Mouse (Mus musculus) lung, adult 2 months (tissue): ENCODE data around the gene Atoh8. TPM values are rescaled to one million over a fixed set of nuclear protein-coding genes. Genes with fewer than 3 reads are reported as not detected.
A peak's percentile ranks its signal among the peaks of the same experiment; 100 is the strongest.

ENCODE experiments used
- DNase-seq: peaks from one replicate; pipeline ENCODE4 v3.0.0; 2022
- H3K4me1 ChIP-seq: fragments of 200-500 bp; 2 replicates; pipeline ENCODE4 v1.6.1; 2011; ENCODE audit warnings: low read length; ENCODE audit not compliant: control insufficient read depth, insufficient read depth
- H3K4me3 ChIP-seq: fragments of 200-500 bp; replicated peaks from 2 replicates; pipeline ENCODE3; 2011; ENCODE audit warnings: low read depth, mild to moderate bottlenecking, control low read depth, low read length; ENCODE audit errors: extremely low read depth
- CTCF ChIP-seq: fragments of 200-500 bp; IDR thresholded peaks from 2 replicates; pipeline ENCODE4 v1.5.1; 2011; ENCODE audit warnings: mild to moderate bottlenecking, low read length, control low read depth; ENCODE audit not compliant: insufficient read depth
- POLR2A ChIP-seq: fragments of 200-500 bp; IDR thresholded peaks from 2 replicates; pipeline ENCODE4 v1.6.1; 2011; ENCODE audit warnings: low read depth, mild to moderate bottlenecking, control low read depth, low read length, borderline replicate concordance; ENCODE audit errors: extremely low read depth
- WGBS: fragments of 180-500 bp; shearing (Covaris S2); methylation state at CpG from one replicate; pipeline ENCODE4 v1.1.7; 2018; 5-methylcytosine and 5-hydroxymethylcytosine counted together
- polyA plus RNA-seq: library from polyadenylated mRNA; depleted of rRNA; stranded (reverse); fragments of >200 nt; gene quantifications from 2 replicates; pipeline ENCODE4 v1.2.3, GENCODE M21; 2012

Atoh8 gene
- polyA plus RNA-seq, 1 experiment: 26.4 TPM

DNA sequence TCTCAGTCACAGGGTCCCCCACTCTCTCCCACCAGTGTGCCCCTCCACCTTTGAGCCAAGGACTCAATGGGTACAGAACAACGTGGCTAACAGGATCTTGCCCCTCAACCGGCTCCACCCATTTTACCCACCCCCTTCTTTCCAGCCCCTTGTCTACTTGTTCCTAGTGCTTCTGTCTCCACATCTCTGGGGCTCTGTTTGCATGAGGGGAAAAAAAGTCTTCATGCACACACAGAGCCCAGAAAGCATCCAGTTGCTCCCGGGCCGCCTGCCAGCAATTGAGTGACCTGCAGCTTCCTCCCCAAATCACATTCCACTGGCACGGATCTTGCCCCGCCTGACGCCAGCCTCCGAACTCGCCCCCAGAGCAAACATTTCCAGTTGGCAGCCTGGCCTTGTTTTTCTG is 8.8 kb upstream of the Atoh8 start:
- 16% methylated on average over 9 of the region's 9 CpGs for WGBS
- peak; percentile 91 for DNase-seq
- H3K4me1 ChIP-seq: peaks cover 28% of the 10 kb centered on the region
- TF ChIP-seq CTCF (no peak), POLR2A (no peak)
- no peak overlapping the region for H3K4me3 ChIP-seq

DNA sequence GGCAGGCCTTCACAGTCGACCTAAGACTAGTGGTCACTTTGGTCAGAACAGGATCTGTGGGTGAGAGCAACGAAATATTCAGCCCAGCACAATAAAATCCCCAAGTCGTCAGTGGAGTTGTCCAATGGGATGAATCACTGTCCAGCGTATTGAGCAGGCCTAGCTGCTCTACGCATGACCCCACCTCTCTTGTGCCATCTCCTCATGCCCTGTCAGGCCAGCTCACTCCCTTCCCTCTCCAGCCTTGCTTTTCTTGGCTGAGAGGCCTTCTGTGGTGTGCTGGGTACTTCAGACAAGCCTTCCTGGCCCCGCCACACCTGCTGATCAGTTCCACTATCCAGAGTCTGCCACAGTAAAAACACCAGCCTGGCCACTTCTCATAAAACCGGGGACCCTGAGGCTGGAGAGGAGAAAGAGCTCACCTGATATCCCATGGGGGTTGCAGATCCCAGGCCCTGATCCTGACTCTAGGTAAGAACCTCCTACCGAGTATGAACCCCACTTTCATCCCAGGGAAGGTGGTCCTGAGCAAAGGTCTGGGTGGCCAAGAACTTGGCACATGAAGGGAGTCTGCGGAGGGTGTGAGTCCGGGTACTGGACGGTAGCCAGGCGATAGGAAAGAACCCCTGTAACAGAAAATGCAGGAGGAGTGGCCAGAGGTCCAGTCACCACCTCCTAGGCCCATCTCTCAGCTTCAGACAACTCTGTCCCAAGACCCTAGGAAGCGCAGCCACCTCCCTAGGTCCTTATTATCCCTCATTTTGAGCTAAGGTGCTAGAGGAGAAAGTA is 7.3 kb upstream of the Atoh8 start:
- WGBS: 74% methylated on average over 13 of the region's 13 CpGs
- TF ChIP-seq CTCF: no peak
- no peak for TF ChIP-seq POLR2A
- Histone ChIP-seq H3K4me1 (peaks cover 28% of the 10 kb centered on the region), H3K4me3 (no peak overlapping the region)
- DNase-seq: no peak

GRCm38 (mm10) chr6:72241843-72242154 is 6.4 kb upstream of the Atoh8 start:
- Histone ChIP-seq H3K4me1 (peaks cover 28% of the 10 kb centered on the region), H3K4me3 (no peak overlapping the region)
- TF ChIP-seq CTCF (no peak), POLR2A (no peak)

DNA sequence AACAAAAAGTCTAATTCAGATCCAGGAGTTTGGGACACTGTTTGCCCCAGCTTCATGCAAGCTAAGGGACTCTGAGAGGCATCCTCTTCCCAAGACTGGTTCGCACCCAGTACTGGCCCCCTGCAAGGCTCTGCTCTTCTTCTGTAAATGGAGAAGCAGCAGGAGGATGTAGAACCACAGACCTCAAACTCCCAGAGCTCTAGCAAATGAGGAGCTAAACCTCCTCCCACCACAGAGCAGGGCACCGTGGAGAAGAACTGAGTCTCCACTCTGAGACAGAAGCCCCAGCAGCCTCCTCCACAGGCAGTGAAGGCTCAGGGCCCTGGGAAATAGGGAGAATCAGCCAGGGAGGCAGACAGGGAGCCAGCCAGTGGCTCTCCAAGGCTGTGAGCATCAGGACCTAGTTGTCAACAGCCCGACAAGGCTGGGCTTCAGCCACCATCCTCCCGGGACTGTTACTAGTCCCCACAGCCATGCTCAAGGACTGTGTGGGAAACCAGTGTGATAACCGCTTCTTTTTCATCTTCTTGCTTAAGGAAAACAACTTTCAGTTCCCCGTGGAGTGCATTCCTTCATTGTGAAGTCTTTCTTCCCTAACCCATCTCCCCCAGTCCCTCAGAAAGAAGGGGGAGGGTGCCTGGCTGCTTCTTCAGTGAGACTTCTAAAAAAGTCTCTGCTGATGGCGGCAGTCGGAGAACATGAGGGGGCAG is 5.9 kb upstream of the Atoh8 start:
- TF ChIP-seq CTCF (no peak), POLR2A (no peak)
- H3K4me1 ChIP-seq: peaks cover 24% of the 10 kb centered on the region
- 43% methylated on average over 8 of the region's 8 CpGs for WGBS
- no peak overlapping the region for H3K4me3 ChIP-seq
- no peak for DNase-seq

More at GRCm38 (mm10) chr6:72241843-72242154, 6.4 kb upstream of the Atoh8 start:
- 53% methylated on average over 8 of the region's 8 CpGs for WGBS
- no peak for DNase-seq

GRCm38 (mm10) chr6:72240042-72240441 is 4.7 kb upstream of the Atoh8 start:
- peaks cover 19% of the 10 kb centered on the region for H3K4me1 ChIP-seq
- TF ChIP-seq POLR2A (no peak), CTCF (no peak)
- H3K4me3 ChIP-seq: no peak overlapping the region
- 63% methylated on average over 2 of the region's 2 CpGs for WGBS
- no peak for DNase-seq

GRCm38 (mm10) chr6:72237035-72237434 is 1.7 kb upstream of the Atoh8 start:
- TF ChIP-seq POLR2A (no peak), CTCF (peak; percentile 85)
- WGBS: 3% methylated on average over 5 of the region's 5 CpGs
- H3K4me3 ChIP-seq: no peak overlapping the region
- peak; percentile 87 for DNase-seq
- peaks cover 9% of the 10 kb centered on the region; the same call in 1 of the 2 replicates for H3K4me1 ChIP-seq

- Histone ChIP-seq H3K4me3 (peak overlapping the region; percentile 70), H3K4me1 (peaks cover 9% of the 10 kb centered on the region; the same call in 1 of the 2 replicates)
- WGBS: 58% methylated on average over 16 of the region's 16 CpGs
- no peak for DNase-seq
- no peak for TF ChIP-seq POLR2A
- TF ChIP-seq CTCF: no peak
These were observed 530 bp upstream of the Atoh8 start for GRCm38 (mm10) chr6:72235807-72236407.

DNA sequence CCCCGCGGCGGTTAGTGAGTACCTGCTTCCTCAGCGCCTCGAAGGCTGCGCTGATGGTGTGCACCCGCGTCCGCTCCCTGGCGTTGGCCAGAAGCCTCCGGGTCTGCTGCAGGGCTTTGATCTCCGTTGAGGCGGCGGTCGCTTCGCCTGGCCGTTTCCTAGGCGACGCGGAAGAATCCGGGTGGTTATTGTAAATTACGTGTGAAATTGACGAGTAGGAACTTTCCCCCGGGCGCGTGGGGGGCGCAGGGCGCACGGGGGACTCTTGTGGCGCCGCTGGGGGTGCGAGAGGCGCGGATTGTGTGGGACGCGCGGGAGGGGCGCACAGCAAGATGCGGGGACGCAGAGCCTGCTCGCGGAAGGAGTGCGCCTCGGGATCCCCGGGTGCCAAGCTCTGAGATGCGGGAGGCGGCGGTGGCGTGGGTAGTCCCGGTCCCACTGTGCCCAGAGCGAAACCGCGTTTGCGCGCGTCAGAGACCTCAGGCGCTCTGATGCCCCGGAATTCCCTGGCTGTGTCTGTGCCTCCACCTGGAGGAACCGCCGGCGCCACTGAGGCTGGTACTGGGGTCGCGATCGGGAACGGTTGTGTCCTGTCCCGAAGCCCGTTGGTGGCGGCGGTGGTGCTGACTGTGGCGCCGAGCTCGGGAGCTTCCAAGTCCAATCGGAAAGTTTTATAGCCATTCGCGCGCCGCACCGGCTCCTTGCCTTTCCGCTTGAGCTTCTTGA is 842 bp downstream of the Atoh8 start:
- no peak for DNase-seq
- peaks cover 9% of the 10 kb centered on the region; the same call in 1 of the 2 replicates for H3K4me1 ChIP-seq
- 0% methylated on average over 79 of the region's 79 CpGs for WGBS
- peak overlapping the region; percentile 70 for H3K4me3 ChIP-seq
- no peak for TF ChIP-seq CTCF
- no peak for TF ChIP-seq POLR2A

GRCm38 (mm10) chr6:72233950-72234349 is 1.4 kb downstream of the Atoh8 start:
- WGBS: 5% methylated on average over 13 of the region's 13 CpGs
- no peak for TF ChIP-seq POLR2A
- TF ChIP-seq CTCF: no peak
- 0 out of 2 replicates have a peak, but pooled peaks cover 9% of the 10 kb centered on the region for H3K4me1 ChIP-seq
- no peak for DNase-seq
- H3K4me3 ChIP-seq: peak overlapping the region; percentile 70
